Mouse (Mus musculus): ENCODE measurements around the gene Shc1.

Shc1 gene

GRCm38 (mm10) chr3:89390111-89390515 lies 28.1 kb upstream of the Shc1 start:
- DNase-seq (ENCODE audit: low spot score in 2 of 2), result no peak

- DNase-seq (ENCODE audit: low spot score in 2 of 2), result no peak
Measured at GRCm38 (mm10) chr3:89390699-89391662, 27.3 kb upstream of the Shc1 start.

- DNase-seq (ENCODE audit: low spot score in 2 of 2), result no peak
Measured at GRCm38 (mm10) chr3:89391663-89392511, 26.4 kb upstream of the Shc1 start.

GRCm38 (mm10) chr3:89392871-89393311 lies 25.4 kb upstream of the Shc1 start:
- no peak for DNase-seq (ENCODE audit: low spot score in 2 of 2)

GRCm38 (mm10) chr3:89393605-89394004 lies 24.6 kb upstream of the Shc1 start:
- peak; percentile 92 to 96 for DNase-seq (ENCODE audit: low spot score in 2 of 2)

- peak in 1 of 2 experiments; percentile 69 for DNase-seq (ENCODE audit: low spot score in 2 of 2)
Measured at GRCm38 (mm10) chr3:89394006-89394893, 24.0 kb upstream of the Shc1 start, which contains the start of gene Zbtb7b. TSS of gene Zbtb7b (minus strand) at chr3:89394776.

- DNase-seq (ENCODE audit: low spot score in 2 of 2), result peak in 1 of 2 experiments; percentile 80
Measured at GRCm38 (mm10) chr3:89394894-89395256, 23.4 kb upstream of the Shc1 start.

- no peak for DNase-seq (ENCODE audit: low spot score in 2 of 2)
Measured at GRCm38 (mm10) chr3:89395419-89395805, 22.8 kb upstream of the Shc1 start.

GRCm38 (mm10) chr3:89395806-89396653 lies 22.2 kb upstream of the Shc1 start:
- peak in 1 of 2 experiments; percentile 61 for DNase-seq (ENCODE audit: low spot score in 2 of 2)

GRCm38 (mm10) chr3:89396654-89397005 lies 21.6 kb upstream of the Shc1 start:
- no peak for DNase-seq (ENCODE audit: low spot score in 2 of 2)

- no peak for DNase-seq (ENCODE audit: low spot score in 2 of 2)
Measured at GRCm38 (mm10) chr3:89401329-89401728, 16.9 kb upstream of the Shc1 start.

GRCm38 (mm10) chr3:89402693-89403092 lies 15.6 kb upstream of the Shc1 start, which contains the start of gene Lenep:
TSS of gene Lenep (minus strand) at chr3:89402793.
- DNase-seq (ENCODE audit: low spot score in 2 of 2), result no peak

GRCm38 (mm10) chr3:89406887-89407286 lies 11.4 kb upstream of the Shc1 start:
- DNase-seq (ENCODE audit: low spot score in 2 of 2), result no peak

GRCm38 (mm10) chr3:89408448-89408847 lies 9.8 kb upstream of the Shc1 start:
- no peak for DNase-seq (ENCODE audit: low spot score in 2 of 2)

GRCm38 (mm10) chr3:89409701-89410100 lies 8.5 kb upstream of the Shc1 start:
- no peak for DNase-seq (ENCODE audit: low spot score in 2 of 2)

GRCm38 (mm10) chr3:89410864-89411263 lies 7.4 kb upstream of the Shc1 start:
- DNase-seq (ENCODE audit: low spot score in 2 of 2), result no peak

- DNase-seq (ENCODE audit: low spot score in 2 of 2), result peak; percentile 97 to 100
Measured at GRCm38 (mm10) chr3:89411490-89412393, 6.5 kb upstream of the Shc1 start, which contains the start of gene Flad1. TSS of gene Flad1 (minus strand) at chr3:89411870.

- no peak for DNase-seq (ENCODE audit: low spot score in 2 of 2)
Measured at GRCm38 (mm10) chr3:89416158-89416557, 2.1 kb upstream of the Shc1 start.

GRCm38 (mm10) chr3:89417131-89417530 lies 1.1 kb upstream of the Shc1 start:
- DNase-seq (ENCODE audit: low spot score in 2 of 2), result no peak

All from cerebellum, postnatal 4 days (tissue).